Mouse (Mus musculus) bone marrow, adult 2 months (tissue): Measurements from ENCODE around the gene Btnl4.
"Not testable (repeated sequence)": the region's sequence is repeated elsewhere in the genome, so short reads cannot be mapped to it uniquely, and the experiment has no call there.

Experiments
- CTCF ChIP-seq: fragments of 200-500 bp; IDR thresholded peaks from 2 replicates; pipeline ENCODE4 v1.5.1; 2011; ENCODE audit warnings: low read length, control low read depth; ENCODE audit not compliant: control insufficient read depth, insufficient read depth
- POLR2A ChIP-seq: fragments of 200-500 bp; IDR thresholded peaks from 2 replicates; pipeline ENCODE4 v1.6.1; 2011; ENCODE audit warnings: low read depth, mild to moderate bottlenecking, control low read depth, low read length, borderline replicate concordance; ENCODE audit not compliant: control insufficient read depth

- TF ChIP-seq CTCF, POLR2A: not testable (repeated sequence)
Observed at GRCm38 (mm10) chr17:34518571-34518970, 41.5 kb upstream of the Btnl4 start.
